Mouse (Mus musculus) splenic B cell, adult 2 months (primary cell): ENCODE results near the gene Shc3.

Experiments
- DNase-seq: peaks from one replicate; pipeline ENCODE4 v3.0.0-alpha.2; 2011; ENCODE audit warnings: low read depth, low spot score
- H3K27me3 ChIP-seq: 2 replicates; pipeline ENCODE4 v1.6.1; 2012; ENCODE audit warnings: mild to moderate bottlenecking, low read length, moderate library complexity, mixed read lengths; ENCODE audit not compliant: control insufficient read depth, poor library complexity, insufficient read depth, severe bottlenecking
- H3K36me3 ChIP-seq: 2 replicates; pipeline ENCODE4 v1.6.1; 2012; ENCODE audit warnings: mild to moderate bottlenecking, low read length, moderate library complexity, mixed read lengths; ENCODE audit not compliant: control insufficient read depth, poor library complexity, insufficient read depth, severe bottlenecking

The Shc3 gene

DNA sequence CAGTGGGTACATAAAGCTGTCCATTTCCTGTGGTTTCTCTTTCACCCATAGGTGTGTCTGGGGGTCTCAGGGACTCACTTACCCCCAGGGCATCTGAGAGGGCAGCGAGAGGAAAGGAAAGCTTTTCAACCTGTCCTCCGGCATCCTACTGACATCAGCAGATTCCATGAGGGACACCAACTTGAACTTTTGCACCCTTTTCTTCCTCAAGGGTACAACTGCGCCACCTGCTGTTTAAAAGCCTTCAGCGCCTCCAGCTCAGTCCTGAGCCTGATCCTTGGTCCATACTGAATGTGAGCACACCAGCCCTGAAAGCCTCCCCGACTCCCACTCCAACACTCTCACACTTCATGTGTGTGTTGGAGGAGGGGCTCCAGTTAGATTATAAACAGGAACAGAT, 144.6 kb downstream of the Shc3 start:
- no peaks in the 10 kb centered on the region for H3K36me3 ChIP-seq
- H3K27me3 ChIP-seq: no peaks in the 10 kb centered on the region
- peak; percentile 79 for DNase-seq

GRCm38 (mm10) chr13:51423647-51424046, 145.6 kb downstream of the Shc3 start:
- DNase-seq: no peak
- Histone ChIP-seq H3K27me3 (no peaks in the 10 kb centered on the region), H3K36me3 (no peaks in the 10 kb centered on the region)

DNA sequence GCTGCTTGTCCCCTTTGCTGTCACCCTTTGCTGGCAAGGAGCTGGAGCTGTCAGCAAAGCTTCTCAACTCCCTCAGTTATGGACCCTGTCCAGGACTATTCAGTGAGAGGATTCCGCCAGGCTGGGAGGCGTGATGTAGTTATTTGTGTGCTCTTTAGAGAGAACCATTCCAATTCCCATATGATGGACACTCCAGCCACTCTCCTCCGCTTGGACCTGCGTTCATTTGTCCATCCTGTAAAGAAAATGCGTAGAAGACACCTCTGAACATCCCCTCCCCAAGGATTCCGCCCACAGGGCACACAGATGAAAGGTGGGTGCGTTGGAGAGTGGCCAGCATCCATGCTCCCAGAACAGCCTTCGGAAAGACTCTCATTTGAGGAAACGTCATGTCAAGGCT, 148.4 kb downstream of the Shc3 start:
- Histone ChIP-seq H3K27me3 (no peaks in the 10 kb centered on the region), H3K36me3 (no peaks in the 10 kb centered on the region)
- no peak for DNase-seq

DNA sequence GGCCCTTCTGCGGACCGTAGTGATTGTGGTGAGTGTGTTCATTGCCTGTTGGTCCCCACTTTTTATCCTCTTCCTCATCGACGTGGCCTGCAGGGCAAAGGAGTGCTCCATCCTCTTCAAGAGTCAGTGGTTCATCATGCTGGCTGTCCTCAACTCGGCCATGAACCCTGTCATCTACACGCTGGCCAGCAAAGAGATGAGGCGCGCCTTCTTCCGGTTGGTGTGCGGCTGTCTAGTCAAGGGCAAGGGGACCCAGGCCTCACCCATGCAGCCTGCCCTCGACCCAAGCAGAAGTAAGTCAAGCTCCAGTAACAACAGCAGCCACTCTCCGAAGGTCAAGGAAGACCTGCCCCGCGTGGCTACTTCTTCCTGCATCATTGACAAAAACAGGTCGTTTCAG, 149.7 kb downstream of the Shc3 start:
- Histone ChIP-seq H3K27me3 (no peaks in the 10 kb centered on the region), H3K36me3 (no peaks in the 10 kb centered on the region)
- DNase-seq: no peak

DNA sequence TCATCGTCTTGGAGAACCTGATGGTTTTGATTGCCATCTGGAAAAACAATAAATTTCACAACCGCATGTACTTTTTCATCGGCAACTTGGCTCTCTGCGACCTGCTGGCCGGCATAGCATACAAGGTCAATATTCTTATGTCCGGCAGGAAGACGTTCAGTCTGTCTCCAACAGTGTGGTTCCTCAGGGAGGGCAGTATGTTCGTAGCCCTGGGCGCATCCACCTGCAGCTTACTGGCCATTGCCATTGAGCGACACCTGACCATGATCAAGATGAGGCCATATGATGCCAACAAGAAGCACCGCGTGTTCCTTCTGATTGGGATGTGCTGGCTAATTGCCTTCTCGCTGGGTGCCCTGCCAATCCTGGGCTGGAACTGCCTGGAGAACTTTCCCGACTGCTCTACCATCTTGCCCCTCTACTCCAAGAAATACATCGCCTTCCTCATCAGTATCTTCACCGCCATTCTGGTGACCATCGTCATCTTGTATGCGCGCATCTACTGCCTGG, 150.2 kb downstream of the Shc3 start:
- Histone ChIP-seq H3K36me3 (no peaks in the 10 kb centered on the region), H3K27me3 (no peaks in the 10 kb centered on the region)
- DNase-seq: no peak

GRCm38 (mm10) chr13:51418268-51418941, 150.8 kb downstream of the Shc3 start:
- peak; percentile 89 for DNase-seq
- Histone ChIP-seq H3K27me3 (no peaks in the 10 kb centered on the region), H3K36me3 (no peaks in the 10 kb centered on the region)

DNA sequence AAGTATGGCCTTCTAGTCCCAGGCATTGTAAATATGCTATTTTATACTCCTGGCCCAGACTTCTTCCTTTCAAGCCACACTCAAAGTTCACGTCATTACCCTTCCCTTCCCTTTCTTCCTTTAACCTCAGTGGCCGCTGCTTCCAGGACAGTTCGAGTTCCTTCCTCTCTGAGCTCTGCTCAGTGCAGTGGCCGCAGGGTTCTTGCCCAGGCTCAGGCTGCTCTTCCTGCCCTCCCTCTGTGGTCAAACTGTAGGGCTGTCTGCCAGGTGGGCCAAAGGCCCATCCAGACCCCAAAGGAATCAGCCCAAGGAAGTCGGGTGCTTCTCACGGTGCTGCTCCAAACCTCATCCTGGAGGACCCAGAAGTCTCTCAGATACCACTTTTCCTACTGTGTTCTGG, 151.4 kb downstream of the Shc3 start:
- Histone ChIP-seq H3K27me3 (no peaks in the 10 kb centered on the region), H3K36me3 (no peaks in the 10 kb centered on the region)
- no peak for DNase-seq

- no peak for DNase-seq
These were observed 152.5 kb downstream of the Shc3 start for GRCm38 (mm10) chr13:51416727-51417126.

DNA sequence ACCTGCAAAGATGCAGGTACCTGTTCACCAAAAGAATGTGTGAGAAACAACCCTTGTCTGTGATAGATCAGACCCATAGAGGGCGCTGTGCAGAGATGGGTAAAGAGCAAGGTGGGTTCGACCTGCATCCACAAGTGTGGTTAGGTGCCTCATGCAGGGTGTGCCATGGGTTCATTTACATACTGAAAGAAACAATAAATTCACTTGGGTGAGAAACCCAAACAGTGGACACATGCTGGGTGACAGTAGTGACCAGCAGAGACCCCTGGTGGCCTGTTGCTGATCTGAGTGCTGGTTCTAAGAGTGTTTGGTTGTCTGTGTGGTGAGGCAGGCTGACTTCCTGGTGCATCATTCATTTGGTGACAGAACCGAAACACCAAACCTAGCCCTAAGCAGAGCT, 155.8 kb downstream of the Shc3 start:
- Histone ChIP-seq H3K27me3 (no peaks in the 10 kb centered on the region), H3K36me3 (no peaks in the 10 kb centered on the region)
- DNase-seq: peak; percentile 75

More at GRCm38 (mm10) chr13:51416727-51417126, 152.5 kb downstream of the Shc3 start:
- Histone ChIP-seq H3K36me3 (no peaks in the 10 kb centered on the region), H3K27me3 (no peaks in the 10 kb centered on the region)

DNA sequence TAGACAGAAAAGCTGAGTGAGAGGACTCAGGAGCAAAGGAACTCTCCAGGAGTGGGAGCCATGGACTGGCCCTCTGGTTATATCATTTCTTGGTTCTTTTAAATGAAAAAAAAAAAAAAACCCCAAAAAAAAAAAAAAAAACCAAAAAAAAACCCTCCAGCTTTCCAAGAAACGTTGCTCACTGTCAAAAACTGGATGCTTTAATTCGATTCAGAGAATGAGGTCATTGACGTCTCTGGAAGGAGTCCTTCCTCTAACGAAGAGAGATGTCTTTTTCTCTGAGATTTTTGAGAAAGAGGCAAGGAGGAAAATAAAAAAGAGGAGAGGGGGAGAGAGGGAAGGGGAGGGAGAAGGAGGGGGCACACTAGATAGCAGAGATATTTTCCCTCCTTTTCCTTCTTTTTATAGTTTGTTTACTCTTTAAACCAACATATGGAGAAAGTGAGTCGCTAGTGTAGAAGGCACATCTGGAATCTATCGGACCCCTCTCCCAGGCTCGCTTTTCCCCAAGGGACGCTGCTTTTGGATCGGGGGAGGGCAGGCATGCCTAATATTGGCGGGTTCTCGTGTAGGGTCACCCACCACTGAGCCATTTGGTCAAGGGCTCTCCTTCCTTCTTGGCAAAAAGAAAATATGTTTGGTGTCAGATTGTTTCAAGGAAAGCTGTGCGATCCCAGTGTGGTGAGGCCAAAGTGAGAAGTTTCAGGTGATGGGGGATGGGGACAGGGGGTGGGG, 157.4 kb downstream of the Shc3 start:
- Histone ChIP-seq H3K36me3 (no peaks in the 10 kb centered on the region), H3K27me3 (no peaks in the 10 kb centered on the region)
- DNase-seq: no peak

DNA sequence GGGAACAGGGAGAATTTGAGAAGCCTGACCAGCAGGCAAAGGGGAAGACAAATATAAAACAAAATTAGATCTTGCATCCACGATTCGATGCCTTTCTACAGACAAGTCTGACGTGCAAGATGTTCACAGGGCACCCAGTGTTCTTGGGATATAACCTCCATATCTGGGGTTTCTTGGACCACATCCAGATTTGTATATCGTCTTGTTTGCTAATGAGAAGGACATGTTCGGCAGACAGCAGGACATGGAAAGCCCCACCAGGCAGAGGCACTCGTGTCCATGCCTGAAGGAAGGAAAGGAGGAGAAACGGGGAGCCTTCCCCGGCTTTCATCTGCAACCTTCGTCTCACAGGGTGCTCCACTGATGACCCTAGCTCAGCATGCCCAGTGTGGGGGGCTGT, 158.0 kb downstream of the Shc3 start:
- Histone ChIP-seq H3K27me3 (no peaks in the 10 kb centered on the region), H3K36me3 (no peaks in the 10 kb centered on the region)
- no peak for DNase-seq

DNA sequence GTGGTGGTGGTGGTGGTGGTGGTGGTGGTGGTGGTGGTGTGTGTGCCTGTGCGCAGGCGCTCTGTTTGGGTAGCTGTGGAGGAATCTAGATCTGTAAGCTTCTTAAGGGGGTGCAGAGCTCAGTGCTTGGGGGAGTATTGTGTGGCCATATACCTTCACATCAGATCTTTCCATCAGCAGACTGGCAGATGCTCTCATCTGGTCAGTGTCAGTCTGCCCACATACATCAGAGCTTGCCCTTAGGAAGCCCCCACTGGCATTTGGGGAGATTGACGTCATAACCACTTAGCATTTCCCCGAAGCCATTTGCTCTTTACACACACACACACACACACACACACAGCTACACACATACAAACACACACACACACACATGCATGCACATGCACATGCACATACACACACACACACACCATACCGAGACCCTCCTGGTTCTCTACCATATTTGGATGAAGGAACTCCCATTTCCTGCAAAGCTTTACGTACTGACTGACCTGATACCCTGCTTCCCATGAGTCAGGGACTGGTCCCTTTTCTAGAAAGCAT, 159.2 kb downstream of the Shc3 start:
- Histone ChIP-seq H3K36me3 (no peaks in the 10 kb centered on the region), H3K27me3 (no peaks in the 10 kb centered on the region)
- DNase-seq: peak; percentile 34

GRCm38 (mm10) chr13:51408519-51409001, 160.7 kb downstream of the Shc3 start, which contains the start of gene S1pr3:
TSS of gene S1pr3 (plus strand) at chr13:51408639.
- peak; percentile 60 for DNase-seq
- no peaks in the 10 kb centered on the region for H3K27me3 ChIP-seq
- no peaks in the 10 kb centered on the region for H3K36me3 ChIP-seq

GRCm38 (mm10) chr13:51407541-51408217, 161.5 kb downstream of the Shc3 start:
- Histone ChIP-seq H3K36me3 (no peaks in the 10 kb centered on the region), H3K27me3 (no peaks in the 10 kb centered on the region)
- DNase-seq: no peak
